Comparison of ENCODE assay signal across 13 mouse cellular contexts in genomic region chr14:100209814-100210419, GRCm38 (mm10).
A peak's percentile ranks its signal among the peaks of the same experiment; 100 is the strongest.
DNase-seq lines count a peak whose midpoint lies in the region; ATAC-seq and TF ChIP-seq lines count a peak whose summit lies in the region.
"Had no signal": no experiment of that assay in that cellular context is flagged by ENCODE, and none has a peak within 500 bp of the region (broad histone marks: within the 10 kb centered on the region; RNA-seq: fewer than 3 reads in every experiment).

No protein-coding gene starts in this region.

- H3K36me3 ChIP-seq in heart, embryonic 12.5 days: no peaks in the 10 kb centered on the region
- peaks cover 4% of the 10 kb centered on the region; the same call in 1 of the 2 replicates for H3K36me3 ChIP-seq in E14TG2a.4 (ENCODE audit: insufficient read depth, low read length)
- H3K36me3 ChIP-seq: kidney, embryonic 15.5 days; limb, embryonic 15.5 days; stomach, embryonic 15.5 days had no signal

- H3K4me3 ChIP-seq in heart, embryonic 12.5 days: no peak overlapping the region
- peak overlapping the region; percentile 30 for H3K4me3 ChIP-seq in E14TG2a.4 (replicated peaks; ENCODE audit: low read length)
- H3K4me3 ChIP-seq: embryonic facial prominence, embryonic 12.5 days; kidney, embryonic 15.5 days; limb, embryonic 15.5 days; stomach, embryonic 15.5 days had no signal

- H3K27me3 ChIP-seq in heart, embryonic 12.5 days (replicated peaks): no peaks in the 10 kb centered on the region
- no peaks in the 10 kb centered on the region for H3K27me3 ChIP-seq in E14TG2a.4 (ENCODE audit: insufficient read depth, low read length)
- H3K27me3 ChIP-seq: embryonic facial prominence, embryonic 12.5 days; kidney, embryonic 15.5 days; limb, embryonic 15.5 days; stomach, embryonic 15.5 days had no signal

- peak overlapping the region; percentile 44 for H3K4me2 ChIP-seq in heart, embryonic 12.5 days
- H3K4me2 ChIP-seq: embryonic facial prominence, embryonic 12.5 days; kidney, embryonic 15.5 days; limb, embryonic 15.5 days; stomach, embryonic 15.5 days had no signal

- H3K27ac ChIP-seq in heart, embryonic 12.5 days (ENCODE audit: poor library complexity, severe bottlenecking): no peak overlapping the region
- H3K27ac ChIP-seq: embryonic facial prominence, embryonic 12.5 days; kidney, embryonic 15.5 days; stomach, embryonic 15.5 days had no signal

- TF ChIP-seq CTCF in E14TG2a.4 (conservative IDR thresholded peaks at IDR 0.05; ENCODE audit: low read length): no peak

- H3K4me1 ChIP-seq in heart, embryonic 12.5 days (replicated peaks): peaks cover 16% of the 10 kb centered on the region
- H3K4me1 ChIP-seq in E14TG2a.4 (replicated peaks; ENCODE audit: low read depth, low read length): peaks cover 93% of the 10 kb centered on the region
- H3K4me1 ChIP-seq: embryonic facial prominence, embryonic 12.5 days had no signal

- H3K9ac ChIP-seq in heart, embryonic 12.5 days: no peak overlapping the region
- H3K9ac ChIP-seq: embryonic facial prominence, embryonic 12.5 days; forebrain, postnatal 0 days; kidney, embryonic 15.5 days; limb, embryonic 15.5 days; stomach, embryonic 15.5 days had no signal

- intact Hi-C loops in heart, postnatal 14 days (cut with DNase I): loop anchor here (2.0 kb wide), 1 partner anchor 75 kb away; the partner anchor contains the start of gene Klf12

- no peaks in the 10 kb centered on the region for H3K9me3 ChIP-seq in heart, embryonic 12.5 days (replicated peaks)
- H3K9me3 ChIP-seq in E14TG2a.4 (ENCODE audit: low read length): no peaks in the 10 kb centered on the region
- H3K9me3 ChIP-seq: embryonic facial prominence, embryonic 12.5 days; kidney, embryonic 15.5 days; limb, embryonic 15.5 days; stomach, embryonic 15.5 days had no signal

- DNase-seq in heart, postnatal 14 days: no peak
- DNase-seq in brain, adult 2 months (ENCODE audit: low read depth, low spot score): peak; percentile 57
- DNase-seq in naive thymus-derived CD4-positive, alpha-beta T cell, adult 2 months (ENCODE audit: low read depth): peak; percentile 2
- no peak for DNase-seq in kidney, adult 11 months
- DNase-seq in layer of hippocampus, adult 9-11 months: no peak
- DNase-seq: forebrain, postnatal 0 days had no signal

- no peak for ATAC-seq in heart, embryonic 12.5 days (ENCODE audit: insufficient number of reproducible peaks, low FRiP score)
- ATAC-seq: forebrain, postnatal 0 days; lung, postnatal 0 days had no signal

- 28% methylated on average over 12 of the region's 12 CpGs for WGBS in heart, embryonic 12.5 days

Comparison
In these comparisons a context has a peak if more than half of its experiments do, and no peak if none do; other contexts are left out.
1. DNase-seq: peak in brain, adult 2 months (single experiment) and naive thymus-derived CD4-positive, alpha-beta T cell, adult 2 months (single experiment); none in heart, postnatal 14 days (0 of 2), kidney, adult 11 months (single experiment) and layer of hippocampus, adult 9-11 months (single experiment).